Mouse (Mus musculus) bone marrow, adult 2 months (tissue): ENCODE results near the gene Dsp.

Experiments used
- CTCF ChIP-seq: fragments of 200-500 bp; IDR thresholded peaks from 2 replicates; pipeline ENCODE4 v1.5.1; 2011; ENCODE audit warnings: low read length, control low read depth; ENCODE audit not compliant: control insufficient read depth, insufficient read depth
- POLR2A ChIP-seq: fragments of 200-500 bp; IDR thresholded peaks from 2 replicates; pipeline ENCODE4 v1.6.1; 2011; ENCODE audit warnings: low read depth, mild to moderate bottlenecking, control low read depth, low read length, borderline replicate concordance; ENCODE audit not compliant: control insufficient read depth

GRCm38 (mm10) chr13:38144962-38145713, 6.0 kb upstream of the Dsp start:
- TF ChIP-seq POLR2A = no peak
- no peak for TF ChIP-seq CTCF
